Mouse (Mus musculus) gastrocnemius, adult 2 months (tissue): ENCODE measurements around the gene Gemin6. TPM values are rescaled to one million over a fixed set of nuclear protein-coding genes. Genes with fewer than 3 reads are reported as not detected.
"Not testable (repeated sequence)": the region's sequence is repeated elsewhere in the genome, so short reads cannot be mapped to it uniquely, and the experiment has no call there.

Experiments used
- DNase-seq: peaks from one replicate; pipeline ENCODE4 v3.0.0; 2022
- H3K27ac ChIP-seq: fragments of 200-600 bp; 2 replicates; pipeline ENCODE4 v1.8.1; 2022; ENCODE audit warnings: mild to moderate bottlenecking
- H3K4me3 ChIP-seq: fragments of 200-600 bp; 2 replicates; pipeline ENCODE4 v1.8.1; 2022; ENCODE audit warnings: mild to moderate bottlenecking, moderate library complexity
- CTCF ChIP-seq: fragments of 200-600 bp; IDR thresholded peaks from 2 replicates; pipeline ENCODE4 v1.8.1; 2022; ENCODE audit warnings: antibody characterized with exemption, mild to moderate bottlenecking, moderate library complexity
- intact Hi-C: fragments of 180-260 bp; cut with DNase I; formaldehyde crosslinking; loops from one replicate; pipeline ENCODE4 v1.15.1; 2025
- total RNA-seq, 2 experiments: library from RNA; stranded (reverse); gene quantifications; 2 replicates each; pipeline ENCODE4 v1.2.3; 2021

The Gemin6 gene
- total RNA-seq, 2 experiments from 2014 or later = 6.0 to 7.4 TPM

- peak within 1 kb of the TSS; percentile 90 for H3K4me3 ChIP-seq
- intact Hi-C loops = loop anchor here (5.0 kb wide), 1 partner anchor 275 kb away; the partner anchor contains the start of gene Sos1
- H3K27ac ChIP-seq = peak within 1 kb of the TSS; percentile 96
- TF ChIP-seq CTCF = no peak
- DNase-seq = peak; percentile 98
Observed at GRCm38 (mm10) chr17:80206671-80207581, 17.3 kb upstream of the Gemin6 start, which contains the start of the genes Srsf7 and Ttc39d. TSS of gene Srsf7 (minus strand) at chr17:80207307. TSS of gene Ttc39d (plus strand) at chr17:80207460.

- H3K27ac ChIP-seq, H3K4me3 ChIP-seq, DNase-seq, intact Hi-C loops: not testable (repeated sequence)
Observed at GRCm38 (mm10) chr17:80213998-80214397, 10.2 kb upstream of the Gemin6 start.

GRCm38 (mm10) chr17:80220131-80220530, 4.1 kb upstream of the Gemin6 start:
- Histone ChIP-seq H3K4me3 (no peak overlapping the region), H3K27ac (no peak overlapping the region)
- no peak for TF ChIP-seq CTCF
- intact Hi-C loops = no loop called here
- DNase-seq = no peak

- H3K27ac ChIP-seq = no peak overlapping the region
- intact Hi-C loops = no loop called here
- no peak overlapping the region for H3K4me3 ChIP-seq
- DNase-seq = no peak
- no peak for TF ChIP-seq CTCF
Observed at GRCm38 (mm10) chr17:80221202-80221601, 3.0 kb upstream of the Gemin6 start.

- Histone ChIP-seq H3K4me3 (no peak overlapping the region), H3K27ac (no peak overlapping the region)
- intact Hi-C loops = no loop called here
- peak; percentile 15; the same call in 1 of the 2 replicates for TF ChIP-seq CTCF
- DNase-seq = no peak
Observed at GRCm38 (mm10) chr17:80221890-80222628, 2.2 kb upstream of the Gemin6 start.

GRCm38 (mm10) chr17:80223829-80224228, 412 bp upstream of the Gemin6 start:
- H3K27ac ChIP-seq = peak overlapping the region; percentile 90
- TF ChIP-seq CTCF = no peak
- peak overlapping the region; percentile 79 for H3K4me3 ChIP-seq
- intact Hi-C loops = no loop called here
- DNase-seq = no peak

GRCm38 (mm10) chr17:80225142-80225541, 901 bp downstream of the Gemin6 start:
- H3K27ac ChIP-seq, DNase-seq, intact Hi-C loops: not testable (repeated sequence)
- peak overlapping the region; percentile 79 for H3K4me3 ChIP-seq

GRCm38 (mm10) chr17:80229396-80229795, 5.2 kb downstream of the Gemin6 start:
- Histone ChIP-seq H3K4me3 (no peak overlapping the region), H3K27ac (no peak overlapping the region)
- TF ChIP-seq CTCF = no peak
- intact Hi-C loops = no loop called here
- peak; percentile 44 for DNase-seq

GRCm38 (mm10) chr17:80233844-80234243, 9.6 kb downstream of the Gemin6 start:
- DNase-seq = no peak
- Histone ChIP-seq H3K4me3 (no peak overlapping the region), H3K27ac (no peak overlapping the region)
- intact Hi-C loops = loop anchor here (5.0 kb wide), 1 partner anchor 1527 kb away; no protein-coding TSS in a partner anchor
- TF ChIP-seq CTCF = no peak

GRCm38 (mm10) chr17:80234376-80234775, 10.1 kb downstream of the Gemin6 start:
- Histone ChIP-seq H3K27ac (no peak overlapping the region), H3K4me3 (no peak overlapping the region)
- no peak for TF ChIP-seq CTCF
- intact Hi-C loops = loop anchor here (5.0 kb wide), 1 partner anchor 1527 kb away; no protein-coding TSS in a partner anchor
- DNase-seq = no peak

GRCm38 (mm10) chr17:80235477-80235876, 11.2 kb downstream of the Gemin6 start:
- TF ChIP-seq CTCF = no peak
- DNase-seq = no peak
- intact Hi-C loops = no loop called here

GRCm38 (mm10) chr17:80236805-80237204, 12.6 kb downstream of the Gemin6 start:
- Histone ChIP-seq H3K27ac (no peak overlapping the region), H3K4me3 (no peak overlapping the region)
- no peak for DNase-seq
- no peak for TF ChIP-seq CTCF
- intact Hi-C loops = no loop called here

More at GRCm38 (mm10) chr17:80235477-80235876, 11.2 kb downstream of the Gemin6 start:
- Histone ChIP-seq H3K27ac (no peak overlapping the region), H3K4me3 (no peak overlapping the region)

- intact Hi-C loops = no loop called here
- Histone ChIP-seq H3K27ac (no peak overlapping the region), H3K4me3 (no peak overlapping the region)
- no peak for DNase-seq
- TF ChIP-seq CTCF = no peak
Observed at GRCm38 (mm10) chr17:80237475-80237874, 13.2 kb downstream of the Gemin6 start.
